Mouse (Mus musculus): ENCODE measurements around the gene Tbcd.

- TF ChIP-seq CTCF (IDR thresholded peaks at IDR 0.05; ENCODE audit: low read depth, low read length), result no peak
- no peak for TF ChIP-seq GATA1 (IDR thresholded peaks at IDR 0.05; ENCODE audit: borderline replicate concordance, low read length)
Observed at GRCm38 (mm10) chr11:121510512-121511246, 58.9 kb downstream of the Tbcd start.
